Mouse (Mus musculus) cerebellum, postnatal 25 days (tissue): Measurements from ENCODE around the gene Spin2c.
A peak's percentile ranks its signal among the peaks of the same experiment; 100 is the strongest.

Source experiments
- DNase-seq, 2 experiments: peaks; one replicate each; pipeline ENCODE4 v3.0.0; 2021; ENCODE audit warnings: mixed read lengths in 2 of 2

Gene Spin2c

DNA sequence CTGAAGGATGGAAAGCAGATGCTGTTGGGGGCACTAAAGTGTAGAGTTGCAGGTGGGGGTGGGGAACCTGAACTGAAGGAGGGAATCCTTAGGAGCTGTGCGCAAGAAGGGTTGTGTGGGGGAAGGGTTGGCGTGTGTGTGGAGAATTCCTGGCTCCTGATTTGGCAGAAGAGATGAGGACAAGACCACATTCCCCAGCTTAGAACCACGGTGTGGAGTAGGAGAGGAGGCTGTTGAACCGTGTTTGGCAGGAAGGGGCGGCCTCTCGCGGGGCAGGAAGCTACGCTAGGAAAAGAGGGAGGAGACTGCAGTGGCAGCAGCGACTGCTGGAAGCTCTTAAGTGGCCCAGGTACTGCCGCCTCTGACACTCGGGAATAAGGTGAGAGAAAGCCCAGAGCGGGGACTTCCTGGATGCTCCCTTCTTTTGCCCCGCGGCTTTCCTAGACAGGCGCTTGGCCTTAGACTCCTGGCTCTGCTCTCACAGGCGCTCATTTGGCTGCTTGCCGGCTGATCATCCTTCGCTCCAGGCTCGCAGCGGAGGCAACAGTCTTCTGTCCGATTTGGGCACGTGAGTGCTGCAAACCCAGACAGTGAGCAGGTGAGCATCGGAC is at the start of gene Spin2c:
Gene Spin2c, plus strand, starts transcription at position 275 of the 611 bp plus-strand sequence.
- DNase-seq: peak; percentile 69 to 76

DNA sequence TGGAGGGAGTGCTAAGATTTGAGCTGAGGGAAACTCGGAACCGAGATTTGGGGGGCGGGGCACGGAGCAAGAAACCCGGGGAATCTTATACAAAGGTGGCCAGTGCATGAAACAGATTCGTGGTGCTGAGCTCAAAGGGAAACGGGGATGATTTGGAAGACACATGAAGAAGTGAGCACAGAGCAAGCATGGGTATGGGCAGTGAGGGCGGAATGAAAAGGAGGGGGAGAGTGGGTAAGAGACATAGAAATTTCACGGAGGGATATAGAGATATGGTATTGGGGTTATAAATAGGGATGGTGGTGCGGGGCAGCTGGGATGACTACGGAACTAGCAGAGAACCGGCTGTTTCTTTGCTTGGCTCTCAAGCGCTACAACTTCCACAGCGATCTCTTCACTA is 581 bp downstream of the Spin2c start:
- DNase-seq: peak in 1 of 2 experiments; percentile 1
